Mouse (Mus musculus): ENCODE data around the gene Coq10b. TPM values are rescaled to one million over a fixed set of nuclear protein-coding genes. Genes with fewer than 3 reads are reported as not detected.

The Coq10b gene
- polyA plus RNA-seq, 1 experiment from 2014 or later = 32.5 TPM

GRCm38 (mm10) chr1:55028512-55029249, 23.9 kb upstream of the Coq10b start:
- H3K4me2 ChIP-seq (ENCODE audit: low read depth, low read length) = no peak overlapping the region
- H3K9ac ChIP-seq (replicated peaks; ENCODE audit: low read depth, low read length) = no peak overlapping the region
- no peak overlapping the region for H3K4me3 ChIP-seq (ENCODE audit: low read depth, low read length)
- H3K27me3 ChIP-seq (ENCODE audit: control insufficient read depth, insufficient read depth, low read length) = no peaks in the 10 kb centered on the region; the same call in 1 of the 2 replicates
- no peaks in the 10 kb centered on the region for H3K36me3 ChIP-seq (ENCODE audit: control insufficient read depth, insufficient read depth, low read length)
- no peak overlapping the region for H3K27ac ChIP-seq (ENCODE audit: low read depth, low read length)
- no peak for ATAC-seq (ENCODE audit: low read depth)
- WGBS = 89% methylated on average over 11 of the region's 11 CpGs
- peaks cover 8% of the 10 kb centered on the region for H3K4me1 ChIP-seq (ENCODE audit: control insufficient read depth, insufficient read depth, low read length)
- H3K9me3 ChIP-seq (ENCODE audit: control insufficient read depth, low read length) = no peaks in the 10 kb centered on the region

- no peak overlapping the region for H3K4me3 ChIP-seq (ENCODE audit: low read depth, low read length)
- no peaks in the 10 kb centered on the region for H3K36me3 ChIP-seq (ENCODE audit: control insufficient read depth, insufficient read depth, low read length)
- H3K27me3 ChIP-seq (ENCODE audit: control insufficient read depth, insufficient read depth, low read length) = no peaks in the 10 kb centered on the region; the same call in 1 of the 2 replicates
- ATAC-seq (ENCODE audit: low read depth) = no peak
- H3K9me3 ChIP-seq (ENCODE audit: control insufficient read depth, low read length) = no peaks in the 10 kb centered on the region
- H3K9ac ChIP-seq (replicated peaks; ENCODE audit: low read depth, low read length) = no peak overlapping the region
- no peak overlapping the region for H3K27ac ChIP-seq (ENCODE audit: low read depth, low read length)
- peaks cover 8% of the 10 kb centered on the region for H3K4me1 ChIP-seq (ENCODE audit: control insufficient read depth, insufficient read depth, low read length)
- 80% methylated on average over 4 of the region's 4 CpGs for WGBS
- H3K4me2 ChIP-seq (ENCODE audit: low read depth, low read length) = no peak overlapping the region
Measured at GRCm38 (mm10) chr1:55029446-55029845, 23.1 kb upstream of the Coq10b start.

GRCm38 (mm10) chr1:55031026-55031779, 21.4 kb upstream of the Coq10b start:
- no peak overlapping the region for H3K27ac ChIP-seq (ENCODE audit: low read depth, low read length)
- H3K4me3 ChIP-seq (ENCODE audit: low read depth, low read length) = no peak overlapping the region
- H3K4me1 ChIP-seq (ENCODE audit: control insufficient read depth, insufficient read depth, low read length) = no peaks in the 10 kb centered on the region
- H3K27me3 ChIP-seq (ENCODE audit: control insufficient read depth, insufficient read depth, low read length) = no peaks in the 10 kb centered on the region; the same call in 1 of the 2 replicates
- no peak overlapping the region for H3K9ac ChIP-seq (replicated peaks; ENCODE audit: low read depth, low read length)
- H3K4me2 ChIP-seq (ENCODE audit: low read depth, low read length) = no peak overlapping the region
- H3K36me3 ChIP-seq (ENCODE audit: control insufficient read depth, insufficient read depth, low read length) = no peaks in the 10 kb centered on the region
- no peaks in the 10 kb centered on the region for H3K9me3 ChIP-seq (ENCODE audit: control insufficient read depth, low read length)
- ATAC-seq (ENCODE audit: low read depth) = no peak

GRCm38 (mm10) chr1:55039944-55040343, 12.6 kb upstream of the Coq10b start:
- ATAC-seq (ENCODE audit: low read depth) = no peak
- Histone ChIP-seq H3K9me3 (ENCODE audit: control insufficient read depth, low read length) (no peaks in the 10 kb centered on the region), H3K27ac (ENCODE audit: low read depth, low read length) (no peak overlapping the region), H3K27me3 (ENCODE audit: control insufficient read depth, insufficient read depth, low read length) (no peaks in the 10 kb centered on the region), H3K4me2 (ENCODE audit: low read depth, low read length) (no peak overlapping the region), H3K4me3 (ENCODE audit: low read depth, low read length) (no peak overlapping the region), H3K9ac (replicated peaks; ENCODE audit: low read depth, low read length) (no peak overlapping the region), H3K36me3 (ENCODE audit: control insufficient read depth, insufficient read depth, low read length) (no peaks in the 10 kb centered on the region), H3K4me1 (ENCODE audit: control insufficient read depth, insufficient read depth, low read length) (no peaks in the 10 kb centered on the region)
- WGBS = 90% methylated on average over 1 of the region's 1 CpGs

GRCm38 (mm10) chr1:55041691-55042090, 10.9 kb upstream of the Coq10b start:
- H3K4me1 ChIP-seq (ENCODE audit: control insufficient read depth, insufficient read depth, low read length) = no peaks in the 10 kb centered on the region
- no peaks in the 10 kb centered on the region for H3K9me3 ChIP-seq (ENCODE audit: control insufficient read depth, low read length)
- H3K4me3 ChIP-seq (ENCODE audit: low read depth, low read length) = no peak overlapping the region
- H3K27me3 ChIP-seq (ENCODE audit: control insufficient read depth, insufficient read depth, low read length) = no peaks in the 10 kb centered on the region
- no peaks in the 10 kb centered on the region for H3K36me3 ChIP-seq (ENCODE audit: control insufficient read depth, insufficient read depth, low read length)
- ATAC-seq (ENCODE audit: low read depth) = no peak
- H3K4me2 ChIP-seq (ENCODE audit: low read depth, low read length) = no peak overlapping the region
- WGBS = 83% methylated on average over 4 of the region's 4 CpGs
- no peak overlapping the region for H3K27ac ChIP-seq (ENCODE audit: low read depth, low read length)
- no peak overlapping the region for H3K9ac ChIP-seq (replicated peaks; ENCODE audit: low read depth, low read length)

- Histone ChIP-seq H3K9ac (replicated peaks; ENCODE audit: low read depth, low read length) (no peak overlapping the region), H3K4me1 (ENCODE audit: control insufficient read depth, insufficient read depth, low read length) (no peaks in the 10 kb centered on the region), H3K27ac (ENCODE audit: low read depth, low read length) (no peak overlapping the region), H3K9me3 (ENCODE audit: control insufficient read depth, low read length) (no peaks in the 10 kb centered on the region), H3K27me3 (ENCODE audit: control insufficient read depth, insufficient read depth, low read length) (no peaks in the 10 kb centered on the region), H3K36me3 (ENCODE audit: control insufficient read depth, insufficient read depth, low read length) (no peaks in the 10 kb centered on the region), H3K4me3 (ENCODE audit: low read depth, low read length) (no peak overlapping the region), H3K4me2 (ENCODE audit: low read depth, low read length) (no peak overlapping the region)
- ATAC-seq (ENCODE audit: low read depth) = no peak
- WGBS = 58% methylated on average over 1 of the region's 1 CpGs
Measured at GRCm38 (mm10) chr1:55042246-55042645, 10.3 kb upstream of the Coq10b start.

GRCm38 (mm10) chr1:55043164-55043563, 9.4 kb upstream of the Coq10b start:
- WGBS = 80% methylated on average over 3 of the region's 3 CpGs
- ATAC-seq (ENCODE audit: low read depth) = no peak
- no peaks in the 10 kb centered on the region for H3K36me3 ChIP-seq (ENCODE audit: control insufficient read depth, insufficient read depth, low read length)
- no peak overlapping the region for H3K4me3 ChIP-seq (ENCODE audit: low read depth, low read length)
- no peak overlapping the region for H3K27ac ChIP-seq (ENCODE audit: low read depth, low read length)
- H3K9ac ChIP-seq (replicated peaks; ENCODE audit: low read depth, low read length) = no peak overlapping the region
- H3K4me2 ChIP-seq (ENCODE audit: low read depth, low read length) = no peak overlapping the region
- H3K27me3 ChIP-seq (ENCODE audit: control insufficient read depth, insufficient read depth, low read length) = no peaks in the 10 kb centered on the region
- H3K9me3 ChIP-seq (ENCODE audit: control insufficient read depth, low read length) = no peaks in the 10 kb centered on the region
- H3K4me1 ChIP-seq (ENCODE audit: control insufficient read depth, insufficient read depth, low read length) = no peaks in the 10 kb centered on the region

GRCm38 (mm10) chr1:55048841-55049587, 3.6 kb upstream of the Coq10b start:
- Histone ChIP-seq H3K27me3 (ENCODE audit: control insufficient read depth, insufficient read depth, low read length) (no peaks in the 10 kb centered on the region), H3K4me2 (ENCODE audit: low read depth, low read length) (no peak overlapping the region), H3K4me1 (ENCODE audit: control insufficient read depth, insufficient read depth, low read length) (peaks cover 9% of the 10 kb centered on the region), H3K9me3 (ENCODE audit: control insufficient read depth, low read length) (no peaks in the 10 kb centered on the region), H3K27ac (ENCODE audit: low read depth, low read length) (no peak overlapping the region), H3K36me3 (ENCODE audit: control insufficient read depth, insufficient read depth, low read length) (no peaks in the 10 kb centered on the region), H3K4me3 (ENCODE audit: low read depth, low read length) (no peak overlapping the region), H3K9ac (replicated peaks; ENCODE audit: low read depth, low read length) (no peak overlapping the region)
- no peak for ATAC-seq (ENCODE audit: low read depth)
- 71% methylated on average over 4 of the region's 4 CpGs for WGBS

GRCm38 (mm10) chr1:55051671-55052070, 899 bp upstream of the Coq10b start:
- Histone ChIP-seq H3K4me1 (ENCODE audit: control insufficient read depth, insufficient read depth, low read length) (peaks cover 9% of the 10 kb centered on the region), H3K4me2 (ENCODE audit: low read depth, low read length) (peak overlapping the region; percentile 89; the same call in 1 of the 2 replicates), H3K27me3 (ENCODE audit: control insufficient read depth, insufficient read depth, low read length) (no peaks in the 10 kb centered on the region), H3K9me3 (ENCODE audit: control insufficient read depth, low read length) (no peaks in the 10 kb centered on the region), H3K27ac (ENCODE audit: low read depth, low read length) (no peak overlapping the region), H3K4me3 (ENCODE audit: low read depth, low read length) (no peak overlapping the region; the same call in 1 of the 2 replicates), H3K36me3 (ENCODE audit: control insufficient read depth, insufficient read depth, low read length) (no peaks in the 10 kb centered on the region), H3K9ac (replicated peaks; ENCODE audit: low read depth, low read length) (no peak overlapping the region)
- WGBS = 77% methylated on average over 3 of the region's 3 CpGs
- no peak for ATAC-seq (ENCODE audit: low read depth)

All from neural tube, embryonic 14.5 days (tissue).